Mouse (Mus musculus) erythroblast, embryonic 14.5 days (primary cell): ENCODE results near the gene Dnpep.

Experiments used
- GATA1 ChIP-seq: IDR thresholded peaks from 2 replicates; pipeline ENCODE4 v1.6.1; 2012; ENCODE audit warnings: low read length, inconsistent platforms, mixed read lengths
- TAL1 ChIP-seq: IDR thresholded peaks from 3 replicates; pipeline ENCODE4 v1.6.1; 2012; ENCODE audit warnings: low read length, inconsistent platforms, mixed read lengths

GRCm38 (mm10) chr1:75277195-75278188 is 40.3 kb downstream of the Dnpep start:
- TF ChIP-seq GATA1 = no peak
- no peak for TF ChIP-seq TAL1
